Mouse (Mus musculus): Measurements from ENCODE around the gene Ssh1.

Gene Ssh1

GRCm38 (mm10) chr5:113890874-113891273 is 102.8 kb downstream of the Ssh1 start:
- DNase-seq (ENCODE audit: low read depth, low spot score), result no peak

GRCm38 (mm10) chr5:113889912-113890311 is 103.8 kb downstream of the Ssh1 start:
- no peak for DNase-seq (ENCODE audit: low read depth, low spot score)

- DNase-seq (ENCODE audit: low read depth, low spot score), result no peak
Observed at GRCm38 (mm10) chr5:113889181-113889906, 104.3 kb downstream of the Ssh1 start.

GRCm38 (mm10) chr5:113888186-113888795 is 105.4 kb downstream of the Ssh1 start:
- no peak for DNase-seq (ENCODE audit: low read depth, low spot score)

GRCm38 (mm10) chr5:113887132-113887531 is 106.6 kb downstream of the Ssh1 start:
- no peak for DNase-seq (ENCODE audit: low read depth, low spot score)

Measured in forelimb bud, embryonic 11.5 days (tissue).